Mouse (Mus musculus): ENCODE measurements at regions not wholly inside any gene's neighbourhood (a gene's known extent, or its start where the extent isn't known, plus 50 kb on each side); places are given as distances from the start of the nearest gene placed in this dataset.
"Not testable (repeated sequence)": the region's sequence is repeated elsewhere in the genome, so short reads cannot be mapped to it uniquely, and the experiment has no call there.

GRCm38 (mm10) chr13:68049731-68050130 lies 186.6 kb downstream of the BC048507 start:
- not testable (repeated sequence) for DNase-seq

GRCm38 (mm10) chr13:68093311-68093710 lies 230.2 kb downstream of the BC048507 start:
- not testable (repeated sequence) for DNase-seq

- peak in 1 of 2 experiments; percentile 2 for DNase-seq
Measured at GRCm38 (mm10) chr13:68116786-68117185, 253.7 kb downstream of the BC048507 start.

All from cerebellum, postnatal 25 days (tissue).